Mouse (Mus musculus) left cerebral cortex, postnatal 36 days (tissue): ENCODE data around the gene Plau. TPM values are rescaled to one million over a fixed set of nuclear protein-coding genes. Genes with fewer than 3 reads are reported as not detected.

Experiments
- DNase-seq, 2 experiments: peaks; one replicate each; pipeline ENCODE4 v3.0.0; 2021 to 2022; ENCODE audit warnings: low spot score in 2 of 2, mixed read lengths in 1 of 2
- intact Hi-C: fragments of 180-260 bp; cut with DNase I; formaldehyde crosslinking; loops from one replicate; pipeline ENCODE4 v1.15.1; 2025
- total RNA-seq, 2 experiments: library from RNA; stranded (reverse); gene quantifications; 2 replicates each; pipeline ENCODE4 v1.2.3; 2021

Plau gene
- total RNA-seq, 2 experiments from 2014 or later: 6.0 to 8.3 TPM

DNA sequence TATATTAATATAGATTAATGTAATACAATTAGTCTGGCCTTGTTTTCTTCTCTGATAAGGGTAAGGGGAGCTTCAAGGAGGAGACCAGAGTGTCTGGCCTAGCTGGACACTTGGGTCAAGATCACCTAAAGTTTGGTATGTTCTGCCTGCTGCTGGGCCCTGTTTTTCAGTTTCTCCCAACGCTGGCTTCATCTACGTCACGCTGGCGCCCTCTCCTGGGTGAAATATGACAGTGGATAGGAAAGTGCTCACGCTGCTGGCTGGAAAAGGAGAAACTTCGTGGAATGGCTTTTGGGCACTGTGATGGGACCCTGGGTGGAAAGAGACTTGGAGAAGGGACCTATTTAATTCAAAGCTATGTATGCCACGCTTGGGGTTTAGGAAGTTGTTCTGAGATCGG, 36.8 kb downstream of the Plau start:
- DNase-seq: peak; percentile 72 to 86
- intact Hi-C loops: loop anchor here (1.0 kb wide), 1 partner anchor 70 kb away; no protein-coding TSS in a partner anchor

DNA sequence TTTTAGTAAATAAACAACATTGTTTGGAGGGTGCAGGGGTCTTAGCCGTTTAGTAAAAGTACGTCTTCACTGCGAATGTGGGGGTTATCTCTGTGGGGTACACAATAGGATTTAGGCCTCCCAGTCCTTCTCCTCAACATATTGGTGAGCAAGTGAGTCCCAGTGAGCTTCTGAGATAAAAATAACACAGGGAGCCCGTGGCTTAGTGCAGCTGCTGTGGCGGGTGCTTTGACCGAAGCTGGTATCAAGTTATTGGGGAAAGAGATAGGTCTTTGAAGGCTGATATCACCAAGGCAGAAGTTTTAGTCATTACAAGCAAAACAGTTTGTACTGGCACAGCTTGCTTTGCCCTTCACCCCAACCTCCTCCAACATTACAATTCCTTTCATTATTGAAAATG, 37.5 kb downstream of the Plau start:
- no peak for DNase-seq
- intact Hi-C loops: loop anchor here (1.0 kb wide), 2 partner anchors 71 to 108 kb away; no protein-coding TSS in a partner anchor

DNA sequence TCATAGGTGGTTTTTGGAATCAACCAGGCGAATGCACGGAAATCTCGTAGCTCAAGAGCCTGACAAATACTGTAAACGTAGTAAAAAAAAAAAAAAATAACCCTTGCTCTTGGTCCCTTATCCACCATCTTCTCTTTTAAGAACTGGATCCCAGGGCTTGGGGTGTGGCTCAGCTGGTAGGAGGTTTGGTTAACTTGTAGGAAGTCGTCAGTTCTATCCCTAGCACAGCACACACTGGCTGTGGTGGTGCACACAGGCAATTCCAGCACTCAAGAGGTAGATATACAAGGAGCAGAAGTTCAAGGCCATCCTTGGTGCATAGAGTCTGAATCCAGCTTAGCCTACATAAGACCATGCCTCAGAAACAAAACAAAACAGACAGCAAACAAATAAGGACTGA, 48.2 kb downstream of the Plau start:
- DNase-seq: no peak
- intact Hi-C loops: no loop called here

DNA sequence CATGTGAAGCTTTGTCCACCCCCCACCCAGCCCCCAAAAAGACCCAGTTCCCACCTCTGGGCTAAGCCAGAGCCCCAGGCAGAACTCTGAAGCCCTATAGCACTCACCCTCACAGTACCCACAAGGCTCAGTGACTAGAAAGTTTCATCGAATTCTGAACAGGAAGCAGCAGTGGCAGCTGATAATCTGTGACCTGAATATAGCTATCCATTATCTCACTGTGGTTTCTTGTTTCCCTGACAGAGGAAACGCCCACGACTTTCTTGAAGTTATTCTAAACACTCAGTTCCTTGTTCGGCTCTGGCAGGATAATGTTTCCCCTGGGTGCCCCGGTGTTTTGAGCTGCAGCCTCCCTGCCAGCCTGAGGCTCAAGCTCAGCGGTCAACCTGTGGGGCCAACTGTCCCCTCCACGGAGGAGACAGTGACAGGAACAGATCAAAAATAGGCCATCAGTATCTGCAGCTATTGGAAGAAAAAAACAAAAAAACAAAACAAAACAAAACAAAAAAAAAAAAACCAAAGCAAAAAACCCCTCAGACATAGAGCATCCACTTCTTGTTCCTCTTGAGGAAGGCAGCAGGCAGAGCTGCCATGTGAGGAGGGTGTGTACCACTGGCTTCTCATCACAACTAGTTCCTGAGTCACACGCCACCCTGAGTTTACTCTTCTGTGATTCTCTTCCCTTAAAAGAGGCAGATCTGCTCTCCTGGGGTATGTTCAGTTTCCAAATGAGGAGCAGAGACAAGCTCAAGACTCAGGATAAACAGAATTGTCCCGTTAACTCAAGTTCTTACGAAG, 48.8 kb downstream of the Plau start:
- no peak for DNase-seq
- intact Hi-C loops: no loop called here

DNA sequence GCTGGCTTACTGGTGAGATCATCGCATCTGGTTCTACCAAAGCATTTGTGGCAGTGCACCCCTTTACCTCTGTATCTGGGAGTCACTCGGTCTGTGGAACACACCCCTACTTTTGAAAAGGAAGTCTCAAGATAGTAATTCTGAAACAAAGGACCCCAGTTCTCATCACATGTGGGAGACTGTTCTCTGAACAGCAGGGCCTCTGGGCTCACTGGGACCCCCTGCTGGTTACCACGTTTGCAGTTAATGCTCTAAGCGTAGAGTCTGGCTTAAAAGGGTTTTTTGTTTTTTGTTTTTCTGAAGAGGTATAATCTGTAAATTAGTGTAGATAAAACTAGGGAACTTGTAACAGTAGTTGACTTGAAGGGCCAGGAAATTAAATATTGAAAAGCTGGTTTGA, 49.8 kb downstream of the Plau start:
- intact Hi-C loops: no loop called here
- DNase-seq: no peak

DNA sequence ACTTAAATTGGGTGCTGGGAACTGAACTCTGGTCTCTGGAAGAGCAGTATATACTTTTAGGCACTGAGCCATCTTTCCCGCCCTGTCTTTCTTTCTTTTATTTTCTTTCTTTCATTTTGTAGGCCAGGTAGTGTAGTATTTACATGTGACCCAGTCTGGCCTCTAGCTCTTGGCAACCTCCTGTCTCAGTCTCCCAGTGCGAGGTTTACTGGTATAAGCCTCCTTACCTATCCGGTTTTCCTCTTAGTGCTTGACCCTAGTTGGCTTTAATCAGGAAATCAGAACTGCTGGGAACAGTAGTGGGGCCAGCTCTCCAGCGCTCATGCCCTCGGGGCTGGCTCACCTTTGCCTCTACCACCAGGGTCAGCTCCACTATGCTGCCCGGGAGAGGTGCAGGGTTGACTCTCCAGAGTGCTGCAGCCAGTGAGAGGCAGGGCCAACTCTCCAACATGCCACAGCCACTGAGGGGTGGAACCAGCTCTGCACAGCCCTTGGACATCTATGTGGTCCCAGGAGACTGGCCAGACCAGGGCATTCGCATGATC, 51.2 kb downstream of the Plau start:
- no peak for DNase-seq
- intact Hi-C loops: no loop called here

DNA sequence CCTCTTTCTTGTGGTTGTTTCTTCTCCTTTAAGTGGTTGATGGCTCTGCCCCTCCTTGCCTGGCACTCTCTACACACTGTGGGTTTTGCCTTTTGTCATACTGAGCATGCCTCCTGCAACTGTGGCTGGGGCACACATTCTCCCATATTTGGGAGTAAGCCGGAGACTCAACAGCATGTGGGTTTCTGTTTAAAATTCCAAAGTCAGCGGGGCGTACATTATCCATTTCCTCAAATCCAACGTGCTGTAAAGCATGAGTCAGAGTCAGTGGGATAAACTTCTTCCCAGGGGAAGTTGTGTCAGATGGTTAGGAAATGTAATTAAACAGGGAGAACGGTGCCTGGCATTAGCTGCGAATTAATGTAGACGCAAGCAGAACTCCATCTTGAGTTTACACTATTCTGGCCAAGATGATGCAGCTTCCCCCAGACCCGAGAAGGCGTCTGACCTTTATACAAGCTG, 55.5 kb downstream of the Plau start:
- intact Hi-C loops: loop anchor here (5.0 kb wide), 1 partner anchor 100 kb away; no protein-coding TSS in a partner anchor
- peak; percentile 35 to 42 for DNase-seq

Other genes with a start within 250 kb of the Plau start
- gene Usp54, start 195.6 kb upstream of the Plau start, total RNA-seq: 10 to 100 TPM; 48.3 to 53.7 TPM
- gene Myoz1, start 180.1 kb upstream of the Plau start, total RNA-seq: not detected
- under 1 TPM; 0.27 to 0.34 TPM for gene Synpo2l, start 168.3 kb upstream of the Plau start, total RNA-seq
- 100 to 1,000 TPM in 1 of 2 experiments, 10 to 100 TPM in 1; 94.0 to 126 TPM for gene Sec24c, start 162.4 kb upstream of the Plau start, total RNA-seq
- gene Fut11, start 141.7 kb upstream of the Plau start, total RNA-seq: 10 to 100 TPM; 16.7 to 18.7 TPM
- gene Chchd1, start 133.7 kb upstream of the Plau start, total RNA-seq: 10 to 100 TPM; 45.5 to 50.4 TPM
- gene Zswim8, start 129.1 kb upstream of the Plau start, total RNA-seq: 100 to 1,000 TPM; 131 to 196 TPM
- 10 to 100 TPM; 17.4 to 20.5 TPM for gene Ndst2, start 102.1 kb upstream of the Plau start, total RNA-seq
- gene Camk2g, start 42.6 kb upstream of the Plau start, total RNA-seq: 100 to 1,000 TPM; 322 to 378 TPM
- gene Vcl, start 92.7 kb downstream of the Plau start, total RNA-seq: 10 to 100 TPM; 20.5 to 26.3 TPM
- gene Ap3m1, start 215.8 kb downstream of the Plau start, total RNA-seq: 10 to 100 TPM; 61.7 to 62.0 TPM
- gene Adk, start 215.9 kb downstream of the Plau start, total RNA-seq: 10 to 100 TPM; 63.6 to 66.2 TPM